Mouse (Mus musculus): ENCODE measurements around the gene Pak4.
A peak's percentile ranks its signal among the peaks of the same experiment; 100 is the strongest.
"Not testable (repeated sequence)": the region's sequence is repeated elsewhere in the genome, so short reads cannot be mapped to it uniquely, and the experiment has no call there.

The Pak4 gene

DNA sequence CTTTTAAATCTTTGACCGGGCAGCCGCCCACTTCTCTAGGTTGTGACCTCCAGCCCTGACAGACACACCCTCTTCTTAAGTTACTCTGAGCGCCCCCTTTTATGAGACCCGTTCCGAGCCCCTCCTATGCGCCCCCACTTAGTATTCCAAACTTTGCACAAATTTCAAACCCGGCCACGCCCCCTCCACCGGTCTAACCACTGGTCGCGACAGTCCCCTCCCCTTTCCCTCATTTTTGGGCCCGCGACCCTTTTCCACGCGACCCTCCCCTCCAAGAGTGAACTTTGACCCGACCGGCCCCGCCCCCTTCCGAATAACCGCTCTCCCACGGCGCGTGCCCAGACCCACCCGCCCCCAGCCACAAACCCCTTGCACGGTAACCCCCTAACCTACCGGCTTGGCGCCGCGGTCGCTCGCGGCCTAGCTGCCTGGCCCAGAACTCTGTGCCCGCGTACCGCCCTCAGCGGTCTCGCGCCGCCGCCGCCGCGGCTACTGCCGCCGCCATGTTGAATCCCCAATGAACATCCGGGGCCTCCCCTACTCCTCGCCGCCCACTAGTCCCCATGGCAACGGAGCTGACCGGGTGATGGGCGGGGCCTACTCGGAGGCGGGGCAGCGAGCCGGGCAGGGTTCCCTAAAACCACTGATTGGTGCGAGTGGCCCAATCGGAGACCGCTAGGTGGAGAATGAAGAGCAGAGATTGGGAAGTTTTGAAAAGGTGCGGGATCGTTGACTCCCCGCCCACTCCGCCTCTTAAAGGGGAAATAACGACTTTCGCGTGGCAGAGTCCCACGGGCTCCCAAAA, at the start of gene Pak4, which contains the start of gene Samd4b:
Gene Pak4, minus strand, starts transcription at position 544 of the 805 bp plus-strand sequence.
Gene Samd4b, minus strand, starts transcription at position 503 of the 805 bp plus-strand sequence.
- DNase-seq (ENCODE audit: low spot score), result peak; percentile 96

DNA sequence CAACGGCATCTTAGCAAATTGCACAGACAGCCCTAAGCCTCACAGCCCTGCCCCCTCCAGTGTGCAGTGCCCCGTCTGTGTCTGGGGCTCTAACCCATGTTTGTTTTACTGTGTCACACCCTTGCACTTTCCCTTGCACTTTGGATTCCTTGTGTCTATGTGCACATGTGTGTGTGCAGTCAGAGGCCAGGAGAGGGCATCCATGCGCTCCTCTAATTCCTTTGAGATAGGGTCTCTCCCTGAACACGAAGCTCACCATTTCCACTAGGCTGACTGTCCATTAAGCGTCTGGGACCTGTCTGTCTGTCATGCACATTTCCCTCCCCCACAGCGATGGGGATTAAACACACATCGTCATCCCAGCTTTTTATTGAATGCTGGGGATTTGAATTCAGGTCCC, 49.0 kb upstream of the Pak4 start:
- DNase-seq (ENCODE audit: low spot score), result no peak

DNA sequence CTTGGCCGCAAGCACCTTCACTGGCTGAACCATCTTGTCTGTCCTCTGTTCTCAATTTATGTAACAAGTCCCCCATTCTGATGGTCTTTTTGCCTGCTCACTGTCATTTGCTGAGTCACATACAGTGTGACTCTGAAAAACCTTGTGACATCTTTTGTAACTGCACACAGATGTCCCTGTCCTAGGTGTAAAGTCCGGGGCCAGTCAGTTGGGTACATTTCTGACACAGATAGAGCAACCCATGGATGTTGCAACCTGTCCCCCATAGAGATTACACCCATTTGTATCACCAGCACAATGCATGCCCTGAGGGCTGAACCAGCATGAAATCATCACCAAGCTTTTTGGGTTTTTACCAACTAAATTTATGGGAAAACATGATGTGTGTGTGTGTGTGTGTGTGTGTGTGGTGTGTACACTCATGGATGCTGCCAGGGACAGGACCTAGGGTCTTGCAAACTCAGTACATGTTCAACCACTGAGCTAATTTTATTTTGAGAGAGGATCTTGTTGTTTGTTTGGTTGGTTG, 48.0 kb upstream of the Pak4 start:
- no peak for DNase-seq (ENCODE audit: low spot score)

DNA sequence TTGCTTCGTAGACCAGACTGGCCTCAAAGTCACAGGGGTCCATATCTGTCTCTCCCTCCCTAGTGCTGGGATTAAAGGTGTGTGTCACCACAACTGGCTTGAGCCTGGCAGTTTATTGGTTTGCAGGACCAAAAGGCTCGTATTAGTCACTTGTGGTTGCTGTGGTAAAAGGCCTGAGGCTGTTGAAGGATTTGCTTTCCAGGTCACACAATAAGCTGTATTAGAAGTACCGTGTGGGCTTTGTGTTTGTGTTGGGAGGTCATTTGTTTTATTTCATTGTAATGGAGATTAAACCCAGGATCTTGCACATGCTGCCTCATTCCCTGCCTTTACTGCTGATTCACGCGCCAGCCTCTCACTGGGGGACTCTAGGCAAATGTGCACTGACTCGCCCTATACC, 47.4 kb upstream of the Pak4 start:
- DNase-seq (ENCODE audit: low spot score), result no peak

DNA sequence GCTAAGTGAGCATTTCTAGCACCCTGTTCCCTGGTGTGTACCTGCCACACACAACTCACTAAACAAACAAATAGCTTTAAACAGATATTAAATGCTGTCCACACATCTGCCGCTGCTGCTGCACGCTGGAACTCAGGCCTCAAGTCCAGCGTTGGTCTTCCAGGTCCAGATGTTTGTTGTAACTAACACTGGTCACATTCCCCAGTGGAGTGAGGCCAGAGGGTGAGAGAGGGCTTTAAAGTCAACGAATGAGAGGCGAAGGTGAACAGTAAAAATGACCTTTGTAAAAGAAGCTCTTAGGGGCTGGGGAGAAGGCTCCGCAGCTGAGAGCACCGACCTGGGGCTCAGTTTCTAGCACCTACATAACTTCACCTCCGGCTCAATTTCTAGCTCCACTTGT, 43.6 kb upstream of the Pak4 start:
- DNase-seq (ENCODE audit: low spot score), result no peak

DNA sequence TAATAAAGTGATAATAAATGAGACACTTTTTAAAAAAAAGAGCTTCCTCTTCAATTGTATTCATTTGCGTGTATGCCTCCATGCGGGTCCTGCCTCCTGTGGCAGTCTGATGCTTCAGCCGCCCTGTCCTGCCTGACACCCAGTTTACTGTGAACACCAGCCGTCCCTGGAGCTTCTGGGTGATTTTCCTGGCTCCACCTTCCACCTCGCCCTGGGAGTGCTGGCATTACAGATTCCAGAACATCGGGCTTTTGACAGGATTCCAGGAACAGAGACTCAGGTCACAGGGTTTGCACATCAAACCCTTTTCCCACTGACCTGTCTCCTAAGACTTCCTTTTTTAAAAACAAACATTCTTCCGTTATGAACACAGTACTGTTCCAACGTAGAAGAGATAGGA, 39.5 kb upstream of the Pak4 start:
- DNase-seq (ENCODE audit: low spot score), result no peak

DNA sequence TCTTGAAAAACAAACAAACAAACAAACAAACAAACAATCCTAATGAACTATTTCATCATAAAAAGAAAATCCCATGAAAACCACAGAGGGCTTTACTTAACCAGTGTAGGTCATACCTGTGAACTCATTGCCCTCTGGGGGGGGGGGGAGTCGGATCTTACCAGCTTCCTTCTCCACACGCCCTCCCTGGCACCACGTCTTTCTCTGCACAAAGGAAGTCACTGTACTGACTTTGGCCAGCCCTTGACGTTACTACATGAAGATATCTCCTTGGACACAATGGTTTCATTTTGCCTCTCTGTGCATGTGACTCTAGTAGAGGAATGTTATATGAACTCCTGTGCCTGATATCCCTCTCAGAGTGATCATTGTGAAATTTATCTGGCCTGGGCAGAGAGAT, 36.1 kb upstream of the Pak4 start:
- DNase-seq (ENCODE audit: low spot score), result no peak

DNA sequence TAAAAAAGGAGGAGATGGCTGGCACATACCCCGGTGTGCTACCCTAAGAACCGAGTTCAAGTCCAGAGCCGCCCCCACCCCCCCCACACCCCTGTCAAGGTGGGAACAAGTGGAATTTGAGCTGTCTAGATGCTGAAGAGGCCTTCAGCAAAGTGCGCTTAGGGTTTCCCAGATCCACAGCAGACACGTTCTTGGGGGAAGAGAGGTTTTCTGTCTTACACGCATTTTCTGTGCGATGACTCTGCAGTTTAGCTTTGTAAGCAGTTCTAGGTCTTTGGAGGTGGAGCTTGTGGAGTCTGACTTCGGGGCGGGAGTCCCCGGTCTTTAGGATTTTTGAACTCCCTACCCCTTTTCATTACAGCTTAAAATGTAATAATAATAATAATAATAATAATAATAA, 33.1 kb upstream of the Pak4 start, which contains the start of gene Acp7:
Gene Acp7, minus strand, starts transcription at position 260 of the 400 bp plus-strand sequence.
- DNase-seq (ENCODE audit: low spot score), result no peak

DNA sequence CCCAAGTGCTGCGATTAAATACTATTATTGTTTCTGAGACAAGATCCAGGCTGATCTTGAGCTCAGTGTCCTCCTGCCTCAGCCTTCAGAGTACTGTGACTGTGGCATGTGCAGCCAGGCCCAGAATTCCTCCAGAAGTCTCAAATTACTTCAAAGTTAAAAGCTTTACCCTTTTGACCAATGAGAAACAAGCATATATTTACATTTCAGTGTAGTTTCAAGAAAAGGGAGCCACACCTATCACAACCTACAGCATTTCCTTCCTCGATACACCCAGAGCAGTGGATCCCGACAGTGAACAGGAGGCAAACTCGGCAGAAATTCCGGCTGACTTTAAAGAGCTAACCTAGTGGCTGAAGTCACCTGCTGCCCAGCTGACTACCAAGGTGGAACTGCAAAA, 26.8 kb upstream of the Pak4 start:
- DNase-seq (ENCODE audit: low spot score), result no peak

DNA sequence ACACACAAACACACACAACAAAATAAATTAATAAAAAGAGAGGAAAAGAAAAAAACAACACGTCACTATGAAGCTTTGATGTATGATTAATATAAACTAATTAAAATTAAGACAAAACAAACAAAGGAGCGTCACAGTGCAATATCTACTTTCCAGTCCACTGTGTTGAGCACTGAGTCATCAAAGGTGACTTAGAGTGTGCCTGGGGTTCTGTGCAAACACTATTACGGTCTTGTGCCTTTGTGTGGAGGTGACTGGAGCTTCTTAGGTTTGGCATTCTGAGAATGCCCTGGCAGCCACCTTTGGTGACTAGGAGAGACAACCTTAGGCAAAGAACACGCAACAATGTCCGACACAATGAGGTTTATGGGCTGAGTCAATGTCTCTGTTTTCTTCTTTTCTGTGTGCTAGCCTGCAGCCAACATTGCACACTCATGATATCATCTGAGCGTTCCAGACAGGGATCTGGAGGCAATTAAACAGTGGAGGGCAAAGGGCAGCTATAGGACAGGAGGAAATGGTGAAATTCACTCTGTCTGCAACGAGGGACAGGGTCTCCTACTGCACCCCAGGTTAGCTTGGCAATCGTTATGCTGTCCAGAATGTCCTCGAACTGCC, 21.2 kb upstream of the Pak4 start:
- no peak for DNase-seq (ENCODE audit: low spot score)

DNA sequence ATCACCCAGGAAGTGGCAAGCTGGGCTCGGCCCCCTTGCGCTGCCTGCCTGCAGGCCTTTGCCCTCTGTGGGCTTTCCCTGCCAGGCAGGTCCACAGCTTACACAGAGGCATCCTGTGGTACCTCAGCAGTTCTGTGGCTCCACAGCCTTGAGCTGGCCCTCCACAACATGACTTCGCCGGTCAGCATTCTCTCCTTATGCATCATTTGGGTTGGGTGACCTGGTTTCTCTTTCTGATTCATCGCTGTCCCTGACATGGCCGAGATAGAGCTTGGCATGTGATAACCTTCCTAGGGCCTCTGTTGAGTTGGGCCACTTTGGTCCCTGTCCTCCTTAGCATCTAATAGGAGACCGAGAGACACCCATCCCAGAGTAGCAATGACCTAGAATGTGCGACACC, 8.0 kb upstream of the Pak4 start:
- DNase-seq (ENCODE audit: low spot score), result no peak

DNA sequence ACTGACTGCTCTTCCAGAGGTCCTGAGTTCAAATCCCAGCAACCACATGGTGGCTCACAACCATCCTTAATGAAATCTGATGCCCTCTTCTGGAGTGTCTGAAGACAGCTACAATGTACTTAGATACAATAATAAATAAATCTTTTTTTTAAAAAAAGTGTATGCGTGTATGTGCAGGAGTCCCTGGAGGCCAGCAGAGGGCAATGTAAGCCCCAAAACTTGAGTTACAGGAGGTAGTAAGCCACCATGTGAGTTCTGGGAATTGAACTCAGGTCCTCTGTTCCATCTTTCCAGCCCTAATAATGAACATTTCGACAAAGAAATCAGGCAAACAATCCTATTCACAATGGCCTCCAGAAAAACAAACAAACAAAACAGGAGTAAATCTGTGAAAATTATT, 5.8 kb upstream of the Pak4 start:
- not testable (repeated sequence) for DNase-seq (ENCODE audit: low spot score)

DNA sequence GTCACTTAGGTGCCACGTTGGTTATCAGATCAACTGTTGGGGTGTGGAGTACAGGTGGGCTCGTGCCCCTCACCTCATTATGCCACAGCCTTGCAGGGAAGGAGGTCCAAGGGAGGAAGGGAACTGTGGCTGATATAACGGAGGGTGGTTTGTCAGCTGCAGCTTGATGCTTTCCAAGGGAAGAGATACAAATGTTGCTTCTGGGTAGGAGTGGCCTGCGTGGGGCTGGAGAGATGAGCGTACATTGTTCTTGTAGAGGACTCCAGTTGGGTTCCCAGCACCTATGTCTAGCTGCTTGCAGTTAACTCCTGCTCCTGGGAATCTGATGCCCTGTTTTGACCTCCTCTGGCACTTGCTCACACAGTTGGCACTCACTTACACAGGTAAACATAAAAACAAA, 5.2 kb upstream of the Pak4 start:
- DNase-seq (ENCODE audit: low spot score), result no peak

DNA sequence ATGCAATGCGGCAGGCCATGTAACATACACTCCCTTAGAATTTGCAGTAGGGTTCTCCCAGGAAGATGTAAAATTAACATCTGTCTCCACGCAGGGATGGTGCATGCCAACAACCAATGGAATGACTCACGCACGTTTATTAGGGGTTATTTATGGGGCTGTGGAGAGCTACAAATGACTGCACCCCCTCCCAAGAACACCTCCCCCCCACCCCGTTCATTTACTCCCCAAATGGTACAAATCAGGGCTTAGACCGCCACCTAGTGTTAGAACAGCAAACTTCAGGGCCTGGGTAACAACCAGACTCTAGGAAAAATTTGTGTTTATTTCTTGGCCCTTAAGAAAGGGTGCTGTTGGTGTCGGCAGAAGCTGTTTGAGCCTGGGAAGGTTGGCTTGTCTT, 3.7 kb upstream of the Pak4 start:
- no peak for DNase-seq (ENCODE audit: low spot score)

DNA sequence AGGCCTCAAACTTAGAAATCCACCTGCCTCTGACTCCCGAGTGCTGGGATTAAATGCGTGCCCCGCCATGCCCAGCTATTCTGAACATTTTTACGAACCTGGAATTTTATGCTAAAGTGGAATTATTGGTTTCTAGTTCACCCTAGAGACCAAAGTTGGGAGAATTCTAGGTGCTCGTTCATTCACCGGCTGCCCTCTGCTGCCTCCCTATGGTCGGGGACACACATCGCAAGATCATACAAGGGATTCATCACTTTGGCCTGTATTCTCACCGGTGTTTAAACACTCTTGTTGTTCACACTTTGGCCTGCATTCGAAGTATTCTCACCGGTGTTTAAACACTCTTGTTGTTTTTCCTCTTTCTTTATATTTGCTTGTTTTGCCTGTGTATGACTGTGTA, 3.0 kb upstream of the Pak4 start:
- DNase-seq (ENCODE audit: low spot score), result peak; percentile 57

DNA sequence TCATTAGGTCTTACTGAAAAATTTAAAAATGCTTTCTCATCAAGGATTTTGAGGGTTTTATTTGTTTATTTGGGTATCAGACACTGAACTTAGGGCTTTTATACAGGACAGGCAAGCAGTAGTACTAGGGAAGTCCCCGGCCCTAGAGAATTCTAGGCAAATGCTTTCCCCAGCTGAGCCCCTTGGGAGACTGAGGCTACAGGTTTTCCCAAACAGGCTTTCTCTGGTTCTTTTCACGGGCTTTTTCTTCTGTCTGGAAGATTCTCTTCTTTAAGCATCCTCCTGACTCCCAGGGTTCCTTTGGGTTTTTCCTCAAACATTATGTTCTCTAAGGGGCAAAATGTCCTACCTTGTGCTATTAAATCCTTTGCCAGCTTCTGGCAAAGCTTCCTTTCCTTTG, 966 bp upstream of the Pak4 start:
- DNase-seq (ENCODE audit: low spot score), result no peak

DNA sequence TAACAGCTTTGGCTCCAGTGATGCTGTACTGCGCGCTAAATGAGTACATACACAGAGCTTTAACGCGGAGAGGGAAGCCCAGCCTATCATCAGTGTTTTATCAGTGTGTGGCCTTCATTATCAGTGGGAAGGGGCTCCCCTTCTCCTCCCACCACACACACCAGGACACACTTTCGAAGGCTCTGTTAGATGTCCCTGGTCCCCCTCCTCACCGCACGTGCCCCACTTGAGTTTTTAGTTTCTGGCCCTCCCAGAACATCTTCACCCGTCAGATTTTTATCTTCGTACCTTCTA, 761 bp downstream of the Pak4 start:
- DNase-seq (ENCODE audit: low spot score), result no peak

DNA sequence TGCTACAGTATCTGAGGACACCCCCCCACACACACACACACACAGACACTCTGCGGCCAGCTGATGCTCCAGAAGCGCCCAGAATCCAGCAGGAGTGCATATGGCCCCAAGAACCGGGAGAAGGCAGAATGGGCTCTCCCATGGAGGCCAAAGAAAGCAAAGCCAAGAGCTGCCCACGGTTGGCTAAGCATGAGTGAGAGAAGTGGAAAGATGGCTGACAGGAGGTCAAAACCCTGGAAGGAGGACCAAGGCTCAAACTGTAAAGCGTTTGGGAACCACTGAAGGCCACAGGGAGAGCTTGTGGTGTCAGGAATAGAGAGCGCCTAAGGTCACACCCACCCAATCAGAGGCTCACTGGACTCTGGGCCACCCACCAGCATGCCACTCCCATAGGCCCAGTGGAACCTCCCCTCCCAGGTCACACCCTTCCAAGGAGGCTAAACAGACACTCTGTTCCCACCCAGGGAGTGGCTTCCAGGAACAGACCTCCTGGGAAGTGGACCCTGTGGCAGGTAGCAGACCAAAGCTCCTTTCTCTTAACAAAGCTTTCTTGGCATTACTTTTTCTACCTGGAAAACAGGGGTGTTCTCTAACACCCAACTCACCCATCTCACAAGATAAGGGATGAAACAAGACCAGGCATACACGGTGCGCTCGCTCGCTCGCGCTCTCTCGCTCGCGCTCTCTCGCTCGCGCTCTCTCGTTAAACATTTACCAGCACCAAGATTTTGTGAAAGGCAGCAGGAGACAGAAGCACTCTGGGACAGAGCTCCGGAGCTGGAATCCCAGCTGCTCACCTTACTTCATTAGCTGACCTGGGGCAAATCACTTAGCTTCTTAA, 1.3 kb downstream of the Pak4 start:
- DNase-seq (ENCODE audit: low spot score), result no peak

DNA sequence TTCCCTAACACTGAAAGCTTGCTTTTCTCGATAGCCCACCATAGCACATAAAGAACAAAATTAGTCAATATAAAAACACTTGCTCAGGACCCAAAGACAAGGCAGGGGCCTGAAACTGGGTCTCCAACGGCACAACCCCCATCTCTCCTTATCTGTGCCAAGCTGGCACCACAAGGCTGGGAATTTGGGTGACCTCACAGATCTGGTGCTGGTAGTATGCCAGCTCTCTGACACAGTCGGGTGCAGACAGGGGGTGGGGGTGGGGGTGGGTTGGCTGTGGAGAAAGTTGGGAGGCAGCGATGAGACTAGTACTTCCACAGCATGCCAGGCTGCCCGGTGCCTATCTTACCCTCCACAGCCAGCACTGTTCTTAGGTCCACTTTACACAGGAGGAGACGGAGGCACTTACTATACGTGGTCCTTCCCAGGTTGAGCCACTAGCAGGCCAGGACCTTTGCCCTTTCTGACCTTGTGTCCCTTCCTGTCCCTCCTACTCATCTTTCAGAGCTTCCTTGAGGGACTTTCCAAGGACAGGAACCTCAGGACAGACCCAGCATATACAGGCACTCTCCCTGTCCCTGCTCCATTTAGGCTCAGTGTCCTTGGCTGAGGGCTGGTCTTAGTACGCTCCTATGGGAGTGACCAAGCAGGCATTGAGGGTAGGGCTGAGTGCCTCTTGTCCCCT, 2.1 kb downstream of the Pak4 start:
- DNase-seq (ENCODE audit: low spot score), result no peak

DNA sequence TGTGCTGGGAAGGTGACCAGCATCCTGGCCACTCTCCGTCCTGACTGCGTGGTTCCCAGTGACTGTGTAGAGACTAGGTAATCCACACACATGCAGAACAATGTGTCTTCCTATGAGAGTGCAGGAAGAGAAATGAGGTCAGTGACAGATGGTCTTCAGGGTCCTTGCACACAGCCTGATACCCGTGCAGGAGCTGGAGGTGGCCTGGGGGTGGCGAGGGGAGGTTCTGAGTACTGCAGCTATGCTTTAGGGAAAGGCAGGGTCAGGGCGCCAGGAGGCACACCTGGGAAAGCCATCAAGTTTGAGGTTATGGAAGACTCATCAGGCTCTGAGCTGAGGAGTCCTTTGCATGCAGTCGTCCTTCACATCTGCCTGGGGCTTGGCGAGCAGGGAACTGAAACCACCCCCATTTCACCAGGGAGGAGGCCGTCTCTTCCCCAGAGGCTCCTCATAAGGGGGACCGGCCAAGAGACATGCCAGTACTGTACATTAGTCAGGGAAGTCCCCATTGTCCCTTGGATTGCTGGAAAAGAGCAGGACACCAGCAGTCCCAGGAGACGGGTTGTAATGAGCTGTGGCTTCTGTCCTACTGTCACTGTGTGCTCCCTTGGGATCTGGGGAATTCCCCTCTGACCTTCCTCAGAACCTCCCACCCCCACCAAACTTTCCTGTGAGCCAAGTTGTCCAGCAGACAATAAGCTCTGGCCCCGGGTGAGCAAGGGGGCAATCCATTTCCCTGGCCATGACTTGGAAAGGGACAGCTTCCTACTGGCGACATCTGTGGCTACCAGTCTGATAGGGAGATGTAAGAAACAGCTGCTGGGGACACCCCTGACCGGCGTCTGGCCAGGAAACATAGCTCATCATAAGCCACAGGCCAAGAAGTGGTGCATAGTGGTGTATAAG, 4.5 kb downstream of the Pak4 start:
- no peak for DNase-seq (ENCODE audit: low spot score)

DNA sequence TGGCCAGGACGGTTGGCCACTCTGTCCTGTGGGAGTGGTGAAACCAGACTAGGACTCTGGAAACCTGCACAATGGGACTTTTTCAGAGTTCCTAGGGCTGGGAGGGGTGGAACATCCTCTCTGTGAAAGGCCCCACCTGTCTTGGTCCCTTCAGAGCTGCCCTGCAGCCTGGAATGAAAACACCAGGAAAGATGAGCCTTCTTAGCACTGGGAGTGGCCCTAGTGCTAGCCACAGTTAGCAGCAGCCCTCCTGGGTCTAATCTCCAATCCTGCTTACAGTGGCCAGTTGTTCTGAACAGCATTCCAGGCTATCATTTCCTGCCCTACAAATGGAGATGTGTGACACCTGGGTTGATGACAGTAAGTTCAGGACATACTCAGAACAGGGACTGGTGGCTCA, 6.1 kb downstream of the Pak4 start:
- DNase-seq (ENCODE audit: low spot score), result no peak
